Mouse (Mus musculus) forebrain, postnatal 0 days (tissue): Measurements from ENCODE around the gene Mefv. TPM values are rescaled to one million over a fixed set of nuclear protein-coding genes. Genes with fewer than 3 reads are reported as not detected.
A peak's percentile ranks its signal among the peaks of the same experiment; 100 is the strongest.

Experiments
- ATAC-seq: fragments of 200-750 bp; cut with Nextera tagmentation; 2 replicates; pipeline ENCODE4 v1.8.0; 2017; ENCODE audit warnings: mild to moderate bottlenecking, moderate library complexity
- DNase-seq: peaks from one replicate; pipeline ENCODE4 v3.0.0-alpha.2; 2015
- H3K27ac ChIP-seq: fragments of 300-500 bp; sonication (generic); 2 replicates; pipeline ENCODE4 v1.5.1; 2014; ENCODE audit warnings: low read depth, mild to moderate bottlenecking, antibody characterized with exemption, low read length, moderate library complexity, mixed read lengths
- H3K27me3 ChIP-seq: fragments of 300-500 bp; sonication (generic); 2 replicates; pipeline ENCODE4 v1.6.1; 2014; ENCODE audit warnings: mild to moderate bottlenecking, low read length, mixed read lengths; ENCODE audit not compliant: insufficient read depth
- H3K36me3 ChIP-seq: fragments of 300-500 bp; sonication (generic); 2 replicates; pipeline ENCODE4 v1.6.1; 2014; ENCODE audit warnings: mild to moderate bottlenecking, moderate library complexity; ENCODE audit not compliant: insufficient read depth
- H3K4me1 ChIP-seq: fragments of 300-500 bp; sonication (generic); 2 replicates; pipeline ENCODE4 v1.6.1; 2014; ENCODE audit warnings: antibody characterized with exemption; ENCODE audit not compliant: insufficient read depth
- H3K4me2 ChIP-seq: fragments of 300-500 bp; sonication (generic); 2 replicates; pipeline ENCODE4 v1.6.1; 2014; ENCODE audit warnings: low read depth, mild to moderate bottlenecking, moderate library complexity
- H3K4me3 ChIP-seq: fragments of 300-500 bp; sonication (generic); 2 replicates; pipeline ENCODE4 v1.5.1; 2014; ENCODE audit warnings: low read depth, low read length, mixed read lengths
- H3K9ac ChIP-seq: fragments of 300-500 bp; sonication (generic); 2 replicates; pipeline ENCODE4 v1.6.1; 2014; ENCODE audit warnings: mild to moderate bottlenecking
- H3K9me3 ChIP-seq: fragments of 300-500 bp; sonication (generic); 2 replicates; pipeline ENCODE4 v1.6.1; 2016; ENCODE audit warnings: low read length
- CTCF ChIP-seq: sonication (generic); IDR thresholded peaks from 2 replicates; pipeline ENCODE4 v1.5.1; 2016; ENCODE audit warnings: antibody characterized with exemption, control low read depth, low read depth
- WGBS: fragments of 180-500 bp; shearing (Covaris S2); extraction: QIAGEN DNeasy Blood & Tissue Kit; methylation state at CpG from one replicate; pipeline ENCODE4 v1.1.7; 2014; 5-methylcytosine and 5-hydroxymethylcytosine counted together
- polyA plus RNA-seq: library from polyadenylated mRNA; unstranded; fragments of >200 nt; fragmentation: Nextera tagmentation; extraction: Ambion mirVana; gene quantifications from 2 replicates; pipeline ENCODE4 v1.2.1, GENCODE M21; 2015
- total RNA-seq: library from RNA; depleted of rRNA; stranded (reverse); fragments of >200 nt; gene quantifications from 2 replicates; pipeline ENCODE4 v1.2.3, GENCODE M21; 2014; rRNA removed

Gene Mefv
- total RNA-seq (not detected in 2 replicates), polyA plus RNA-seq (not detected in 2 replicates)

GRCm38 (mm10) chr16:3717980-3718379, at the start of gene Mefv:
Mefv (minus strand) TSS chr16:3718097.
- WGBS: 90% methylated on average over 6 of the region's 6 CpGs
- DNase-seq: no peak
- H3K4me1 ChIP-seq: no peaks in the 10 kb centered on the region
- no peak for ATAC-seq
- H3K36me3 ChIP-seq: no peaks in the 10 kb centered on the region
- H3K9ac ChIP-seq: no peak within 1 kb of the TSS
- TF ChIP-seq CTCF: no peak
- H3K4me3 ChIP-seq: no peak within 1 kb of the TSS
- no peaks in the 10 kb centered on the region for H3K9me3 ChIP-seq
- no peaks in the 10 kb centered on the region for H3K27me3 ChIP-seq
- no peak within 1 kb of the TSS for H3K4me2 ChIP-seq
- H3K27ac ChIP-seq: no peak within 1 kb of the TSS

- WGBS: 96% methylated on average over 3 of the region's 3 CpGs
- Histone ChIP-seq H3K4me2 (no peak overlapping the region), H3K9me3 (peaks cover 17% of the 10 kb centered on the region), H3K4me3 (no peak overlapping the region), H3K9ac (no peak overlapping the region), H3K27ac (no peak overlapping the region), H3K4me1 (peaks cover 7% of the 10 kb centered on the region), H3K27me3 (no peaks in the 10 kb centered on the region), H3K36me3 (peaks cover 52% of the 10 kb centered on the region)
- ATAC-seq (no peak), DNase-seq (no peak)
- TF ChIP-seq CTCF: no peak
Measured at GRCm38 (mm10) chr16:3748976-3749375, 31.1 kb upstream of the Mefv start.

- no peaks in the 10 kb centered on the region for H3K27me3 ChIP-seq
- H3K27ac ChIP-seq: no peak overlapping the region
- TF ChIP-seq CTCF: no peak
- no peak overlapping the region for H3K9ac ChIP-seq
- 90% methylated on average over 4 of the region's 4 CpGs for WGBS
- H3K9me3 ChIP-seq: peaks cover 17% of the 10 kb centered on the region
- no peak for DNase-seq
- H3K4me1 ChIP-seq: peaks cover 7% of the 10 kb centered on the region
- H3K36me3 ChIP-seq: peaks cover 35% of the 10 kb centered on the region
- H3K4me3 ChIP-seq: 0 out of 2 replicates have a peak overlapping the region, but pooled peaks have one; percentile 70
- ATAC-seq: no peak
- peak overlapping the region; percentile 92 for H3K4me2 ChIP-seq
Measured at GRCm38 (mm10) chr16:3745656-3746055, 27.8 kb upstream of the Mefv start.

GRCm38 (mm10) chr16:3744186-3744700, 26.3 kb upstream of the Mefv start:
- H3K9ac ChIP-seq: peak overlapping the region; percentile 83
- DNase-seq (no peak), ATAC-seq (no peak)
- H3K4me2 ChIP-seq: peak overlapping the region; percentile 92
- H3K4me3 ChIP-seq: peak overlapping the region; percentile 70
- peaks cover 7% of the 10 kb centered on the region for H3K4me1 ChIP-seq
- under 1% methylated on average over 32 of the region's 32 CpGs for WGBS
- peak; percentile 18; the same call in 1 of the 2 replicates for TF ChIP-seq CTCF
- H3K27me3 ChIP-seq: no peaks in the 10 kb centered on the region
- H3K9me3 ChIP-seq: peaks cover 7% of the 10 kb centered on the region; the same call in 1 of the 2 replicates
- peaks cover 22% of the 10 kb centered on the region for H3K36me3 ChIP-seq
- H3K27ac ChIP-seq: peak overlapping the region; percentile 91

GRCm38 (mm10) chr16:3743503-3744185, 25.7 kb upstream of the Mefv start, which contains the start of gene Zfp263:
Zfp263 (plus strand) TSS chr16:3744093.
- ATAC-seq: peak; percentile 97
- peaks cover 16% of the 10 kb centered on the region for H3K36me3 ChIP-seq
- H3K4me2 ChIP-seq: peak within 1 kb of the TSS; percentile 92
- H3K9me3 ChIP-seq: peaks cover under 1% of the 10 kb centered on the region; the same call in 1 of the 2 replicates
- under 1% methylated on average over 42 of the region's 42 CpGs for WGBS
- peak within 1 kb of the TSS; percentile 91 for H3K27ac ChIP-seq
- H3K27me3 ChIP-seq: no peaks in the 10 kb centered on the region
- no peak for TF ChIP-seq CTCF
- H3K4me3 ChIP-seq: peak within 1 kb of the TSS; percentile 70
- peak; percentile 96 for DNase-seq
- peak within 1 kb of the TSS; percentile 83 for H3K9ac ChIP-seq
- H3K4me1 ChIP-seq: peaks cover 7% of the 10 kb centered on the region

GRCm38 (mm10) chr16:3742466-3742865, 24.6 kb upstream of the Mefv start:
- H3K36me3 ChIP-seq: peaks cover 7% of the 10 kb centered on the region
- H3K27ac ChIP-seq: peak overlapping the region; percentile 91; the same call in 1 of the 2 replicates
- peaks cover 7% of the 10 kb centered on the region for H3K4me1 ChIP-seq
- H3K4me3 ChIP-seq: no peak overlapping the region
- ATAC-seq (no peak), DNase-seq (no peak)
- H3K9ac ChIP-seq: no peak overlapping the region
- WGBS: 98% methylated on average over 6 of the region's 6 CpGs
- no peaks in the 10 kb centered on the region for H3K9me3 ChIP-seq
- H3K27me3 ChIP-seq: no peaks in the 10 kb centered on the region
- H3K4me2 ChIP-seq: no peak overlapping the region
- no peak for TF ChIP-seq CTCF

GRCm38 (mm10) chr16:3733198-3733732, 15.4 kb upstream of the Mefv start:
- Histone ChIP-seq H3K4me1 (no peaks in the 10 kb centered on the region), H3K9ac (no peak overlapping the region), H3K27ac (no peak overlapping the region), H3K36me3 (no peaks in the 10 kb centered on the region), H3K27me3 (no peaks in the 10 kb centered on the region), H3K4me3 (no peak overlapping the region), H3K4me2 (no peak overlapping the region), H3K9me3 (no peaks in the 10 kb centered on the region)
- ATAC-seq: no peak
- 78% methylated on average over 1 of the region's 1 CpGs for WGBS
- DNase-seq: no peak
- TF ChIP-seq CTCF: no peak
